Mouse (Mus musculus): Measurements from ENCODE around the gene Sp6.

GRCm38 (mm10) chr11:96969280-96969722 is 43.9 kb upstream of the Sp6 start:
- TF ChIP-seq ZC3H11A (IDR thresholded peaks at IDR 0.05; ENCODE audit: borderline replicate concordance, low read depth, low read length) (no peak), ZNF384 (IDR thresholded peaks at IDR 0.05; ENCODE audit: low read depth, low read length) (no peak), HCFC1 (IDR thresholded peaks at IDR 0.05; ENCODE audit: borderline replicate concordance, insufficient read depth, low read length) (no peak), MAFK (IDR thresholded peaks at IDR 0.05; ENCODE audit: insufficient read depth, low read depth, low read length) (no peak), CHD2 (IDR thresholded peaks at IDR 0.05; ENCODE audit: low read depth, low read length) (no peak)
